Mouse (Mus musculus): ENCODE data around the gene Tdp1.

- no peak for TF ChIP-seq CTCF (IDR thresholded peaks at IDR 0.05; ENCODE audit: borderline replicate concordance, extremely low read depth, insufficient read depth, insufficient read length)
- no peak for TF ChIP-seq POLR2A (IDR thresholded peaks at IDR 0.05; ENCODE audit: borderline replicate concordance, extremely low read depth, insufficient read depth, insufficient read length, poor library complexity, severe bottlenecking)
Measured at GRCm38 (mm10) chr12:99917800-99918427, 33.6 kb downstream of the Tdp1 start.

All from brain, embryonic 14.5 days (tissue).